Mouse (Mus musculus): ENCODE results near the gene Xrra1. TPM values are rescaled to one million over a fixed set of nuclear protein-coding genes. Genes with fewer than 3 reads are reported as not detected.
A peak's percentile ranks its signal among the peaks of the same experiment; 100 is the strongest.
"Not testable (repeated sequence)": the region's sequence is repeated elsewhere in the genome, so short reads cannot be mapped to it uniquely, and the experiment has no call there.

Gene Xrra1
- polyA plus RNA-seq, 1 experiment, result not detected

DNA sequence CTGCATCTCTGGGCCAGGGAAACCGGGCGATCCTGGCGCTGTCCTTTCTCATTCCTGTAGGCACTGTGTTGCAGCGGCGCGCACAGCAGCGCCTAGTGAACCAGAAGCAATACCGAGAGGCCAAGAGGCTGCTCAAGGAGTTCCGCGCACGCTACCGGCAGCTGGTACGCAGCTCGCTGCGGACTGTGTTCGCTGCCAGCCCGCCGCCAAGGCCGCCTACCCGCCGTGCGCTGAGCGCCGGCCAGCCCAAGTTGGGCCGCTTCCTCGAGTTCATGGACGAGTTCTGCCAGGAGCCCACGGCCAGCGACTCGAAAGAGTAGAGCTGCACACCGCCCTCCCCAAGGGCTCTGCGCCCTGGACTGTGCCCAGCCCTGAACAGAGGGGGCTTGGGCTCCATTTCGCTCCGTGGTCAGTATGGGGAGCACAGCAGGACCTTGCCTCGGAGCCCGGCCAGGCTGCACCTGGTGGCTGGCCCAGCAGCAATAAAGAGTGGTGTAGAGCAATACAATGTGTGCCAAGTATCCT is 58.5 kb downstream of the Xrra1 start:
- 3% methylated on average over 36 of the region's 36 CpGs for WGBS
- Histone ChIP-seq H3K27ac (ENCODE audit: insufficient read depth, low read depth, low read length) (no peak overlapping the region), H3K4me3 (ENCODE audit: insufficient read depth, low read depth, low read length) (peak overlapping the region; percentile 39), H3K4me1 (ENCODE audit: control insufficient read depth, insufficient read depth, low read length) (peaks cover 28% of the 10 kb centered on the region)
- TF ChIP-seq CTCF (IDR thresholded peaks at IDR 0.05; ENCODE audit: insufficient read depth, low read depth, low read length) (no peak), POLR2A (IDR thresholded peaks at IDR 0.05; ENCODE audit: insufficient read depth, low read depth, low read length) (no peak)

DNA sequence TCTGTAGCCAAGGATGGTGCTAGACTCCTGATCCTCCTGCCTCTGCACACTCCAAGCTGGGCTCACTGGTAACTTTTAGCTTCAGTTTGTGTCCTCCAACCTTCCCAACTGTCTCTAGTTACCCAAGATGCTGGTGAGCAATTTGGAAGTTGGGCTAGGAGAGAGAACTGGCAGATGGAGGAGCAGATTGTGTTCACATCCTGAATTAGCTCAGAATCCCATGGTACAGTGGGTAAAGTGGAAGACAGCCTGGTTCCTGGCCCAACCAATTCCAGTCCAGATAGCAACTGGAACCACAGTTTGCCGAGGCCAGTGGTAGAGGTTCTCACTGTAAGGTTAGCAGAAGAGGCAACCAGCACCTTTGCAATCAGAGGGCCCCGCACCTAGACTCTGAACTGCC is 60.2 kb downstream of the Xrra1 start:
- no peak overlapping the region for H3K27ac ChIP-seq (ENCODE audit: insufficient read depth, low read depth, low read length)

DNA sequence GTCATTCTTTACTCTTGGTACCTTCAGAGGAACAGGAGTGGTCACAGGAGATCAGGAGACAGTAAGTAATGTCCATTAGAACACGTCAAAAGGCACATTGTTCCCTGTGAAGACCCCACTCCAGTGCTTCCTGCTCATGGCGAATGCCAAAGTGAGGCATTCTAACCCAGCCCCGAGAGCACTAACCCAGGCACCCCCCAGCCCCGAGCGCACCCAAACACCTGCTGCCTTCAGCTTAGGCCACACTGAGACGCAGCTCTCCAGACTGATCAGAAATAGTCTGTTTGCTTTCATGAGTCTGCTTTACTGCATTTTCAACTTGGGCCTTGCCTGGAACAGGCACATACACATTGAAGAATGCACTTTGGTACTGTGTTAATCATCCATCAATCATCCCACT is 61.1 kb downstream of the Xrra1 start:
- TF ChIP-seq CTCF (IDR thresholded peaks at IDR 0.05; ENCODE audit: insufficient read depth, low read depth, low read length) (no peak), POLR2A (IDR thresholded peaks at IDR 0.05; ENCODE audit: insufficient read depth, low read depth, low read length) (no peak)
- Histone ChIP-seq H3K27ac (ENCODE audit: insufficient read depth, low read depth, low read length) (no peak overlapping the region), H3K4me1 (ENCODE audit: control insufficient read depth, insufficient read depth, low read length) (peaks cover 20% of the 10 kb centered on the region), H3K4me3 (ENCODE audit: insufficient read depth, low read depth, low read length) (no peak overlapping the region)
- 96% methylated on average over 6 of the region's 6 CpGs for WGBS

More for the DNA sequence above, 60.2 kb downstream of the Xrra1 start:
- TF ChIP-seq POLR2A (IDR thresholded peaks at IDR 0.05; ENCODE audit: insufficient read depth, low read depth, low read length) (no peak), CTCF (IDR thresholded peaks at IDR 0.05; ENCODE audit: insufficient read depth, low read depth, low read length) (no peak)
- WGBS, result 100% methylated on average over 2 of the region's 2 CpGs
- Histone ChIP-seq H3K4me1 (ENCODE audit: control insufficient read depth, insufficient read depth, low read length) (peaks cover 20% of the 10 kb centered on the region), H3K4me3 (ENCODE audit: insufficient read depth, low read depth, low read length) (no peak overlapping the region)

DNA sequence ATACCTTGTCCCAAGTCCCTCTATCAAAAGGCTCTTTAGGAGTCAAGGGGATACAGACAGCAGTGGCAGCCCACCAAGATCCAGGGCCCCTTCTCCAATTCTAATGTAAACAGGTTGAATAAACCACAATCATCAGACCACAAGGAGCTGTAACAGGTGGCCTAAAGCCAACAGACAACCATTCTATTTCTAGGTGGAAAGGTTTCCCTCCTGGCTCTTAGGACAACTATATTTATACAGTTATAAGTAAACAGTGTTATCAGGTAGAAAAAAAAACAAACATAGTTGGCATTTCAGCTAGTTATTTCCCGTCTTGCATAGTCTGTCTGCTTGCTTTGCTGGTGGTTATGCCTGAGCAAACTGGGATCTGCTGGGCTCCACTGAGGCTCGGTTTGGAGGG is 61.5 kb downstream of the Xrra1 start:
- WGBS, result 87% methylated on average over 2 of the region's 2 CpGs
- Histone ChIP-seq H3K4me1 (ENCODE audit: control insufficient read depth, insufficient read depth, low read length) (peaks cover 20% of the 10 kb centered on the region), H3K4me3 (ENCODE audit: insufficient read depth, low read depth, low read length) (no peak overlapping the region), H3K27ac (ENCODE audit: insufficient read depth, low read depth, low read length) (no peak overlapping the region)
- no peak for TF ChIP-seq POLR2A (IDR thresholded peaks at IDR 0.05; ENCODE audit: insufficient read depth, low read depth, low read length)
- no peak for TF ChIP-seq CTCF (IDR thresholded peaks at IDR 0.05; ENCODE audit: insufficient read depth, low read depth, low read length)

DNA sequence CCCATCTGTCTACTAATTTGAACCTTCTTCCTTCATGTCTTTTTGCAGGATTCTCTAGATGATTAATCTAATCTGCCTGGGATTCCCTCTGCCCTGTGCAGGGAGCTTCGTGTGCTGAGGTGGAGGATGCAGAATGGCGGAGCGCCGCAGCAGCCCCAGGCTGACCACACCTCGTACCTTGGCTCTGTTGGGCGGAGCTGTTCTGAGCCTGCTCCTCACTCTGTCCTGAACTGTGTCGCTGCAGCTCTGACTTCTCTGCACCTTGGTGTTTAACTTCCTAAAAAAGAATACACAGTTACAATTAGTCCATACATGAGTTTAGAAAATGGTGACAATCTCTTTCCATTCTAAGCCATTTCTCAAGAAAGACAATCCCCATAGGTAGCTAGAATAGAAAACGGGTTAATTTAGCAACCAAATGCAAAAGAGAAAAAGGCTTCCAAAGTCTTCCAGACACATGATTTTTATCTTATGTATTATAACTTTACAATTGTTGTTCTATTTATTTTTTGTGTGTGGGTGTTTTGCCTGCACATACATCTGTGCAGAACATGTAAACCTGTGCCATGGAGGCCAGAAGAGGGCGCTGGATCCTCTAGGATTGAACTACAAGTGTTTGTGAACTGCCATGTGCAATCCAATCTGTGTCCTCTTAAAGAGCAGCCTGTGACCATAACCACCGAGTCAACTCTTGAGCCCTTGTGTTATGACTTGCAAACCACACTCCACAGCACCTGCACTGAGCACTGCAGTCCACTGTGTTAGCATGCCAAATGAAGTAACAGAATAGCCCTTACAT is 68.2 kb downstream of the Xrra1 start:
- H3K27ac ChIP-seq (ENCODE audit: insufficient read depth, low read depth, low read length), result no peak overlapping the region
- no peaks in the 10 kb centered on the region for H3K4me1 ChIP-seq (ENCODE audit: control insufficient read depth, insufficient read depth, low read length)
- 72% methylated on average over 10 of the region's 10 CpGs for WGBS
- TF ChIP-seq POLR2A (IDR thresholded peaks at IDR 0.05; ENCODE audit: insufficient read depth, low read depth, low read length) (no peak), CTCF (IDR thresholded peaks at IDR 0.05; ENCODE audit: insufficient read depth, low read depth, low read length) (no peak)
- no peak overlapping the region for H3K4me3 ChIP-seq (ENCODE audit: insufficient read depth, low read depth, low read length)

DNA sequence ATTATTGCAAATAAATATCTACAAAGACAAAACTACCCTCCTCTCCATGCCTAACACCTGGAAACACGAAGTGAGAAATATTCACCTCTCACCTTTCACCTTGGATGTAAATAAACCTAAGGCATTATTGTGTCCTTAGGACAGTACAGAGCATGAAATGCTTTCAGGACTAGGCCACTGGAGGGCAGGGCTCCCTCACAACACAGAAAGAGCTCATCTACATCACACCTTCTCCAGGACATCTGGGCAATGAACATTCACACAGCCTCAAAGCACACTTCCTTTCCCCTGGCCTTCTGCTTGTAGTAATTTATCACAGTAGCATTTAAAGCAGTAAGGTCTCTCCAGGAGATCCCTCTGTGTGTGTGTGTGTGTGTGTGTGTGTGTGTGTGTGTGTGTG is 76.8 kb downstream of the Xrra1 start:
- 85% methylated on average over 1 of the region's 1 CpGs for WGBS
- Histone ChIP-seq H3K27ac (ENCODE audit: insufficient read depth, low read depth, low read length) (no peak overlapping the region), H3K4me3 (ENCODE audit: insufficient read depth, low read depth, low read length) (no peak overlapping the region), H3K4me1 (ENCODE audit: control insufficient read depth, insufficient read depth, low read length) (no peaks in the 10 kb centered on the region)
- TF ChIP-seq POLR2A (IDR thresholded peaks at IDR 0.05; ENCODE audit: insufficient read depth, low read depth, low read length) (no peak), CTCF (IDR thresholded peaks at IDR 0.05; ENCODE audit: insufficient read depth, low read depth, low read length) (no peak)

DNA sequence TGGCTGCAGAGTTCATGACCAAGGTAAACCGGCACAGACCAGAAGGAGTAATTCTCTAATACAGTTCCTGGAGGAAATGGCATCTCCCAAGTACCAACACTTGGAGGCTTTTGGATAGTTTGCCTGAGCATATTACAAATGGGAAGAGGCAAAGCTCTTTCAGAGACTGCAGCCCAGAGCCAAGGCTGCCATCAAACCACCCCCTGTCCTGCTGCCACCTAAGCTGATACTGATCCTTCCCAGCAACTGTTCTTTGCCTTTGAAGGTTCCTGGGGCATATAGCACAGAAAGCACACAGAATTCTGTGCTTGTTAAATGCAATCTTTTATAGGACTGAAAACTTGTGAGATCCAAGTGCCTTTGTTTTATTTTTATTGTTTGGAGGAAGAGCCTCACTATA is 81.8 kb downstream of the Xrra1 start:
- TF ChIP-seq CTCF (IDR thresholded peaks at IDR 0.05; ENCODE audit: insufficient read depth, low read depth, low read length), result no peak
- Histone ChIP-seq H3K27ac (ENCODE audit: insufficient read depth, low read depth, low read length) (no peak overlapping the region), H3K4me1 (ENCODE audit: control insufficient read depth, insufficient read depth, low read length) (no peaks in the 10 kb centered on the region), H3K4me3 (ENCODE audit: insufficient read depth, low read depth, low read length) (no peak overlapping the region)
- WGBS, result 100% methylated on average over 1 of the region's 1 CpGs

DNA sequence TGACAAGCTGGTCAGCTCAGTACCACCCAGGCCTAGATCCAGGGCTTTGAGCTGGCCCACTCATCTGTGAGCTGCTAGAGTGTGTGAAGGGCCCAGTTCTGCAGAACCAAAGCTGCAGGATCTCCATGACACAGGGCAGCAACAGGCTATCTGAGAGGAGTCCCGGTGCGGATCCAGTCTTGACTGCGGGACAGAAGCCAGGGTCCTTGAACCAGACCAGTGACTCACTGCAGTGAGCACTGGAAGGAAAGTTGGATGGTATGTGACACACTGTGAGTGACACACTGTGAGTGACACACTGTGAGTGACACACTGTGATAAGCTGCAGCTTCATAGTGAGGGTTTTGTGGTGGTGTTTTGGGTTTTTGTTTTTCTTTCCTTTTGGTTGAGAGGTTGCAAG is 85.6 kb downstream of the Xrra1 start:
- Histone ChIP-seq H3K27ac (ENCODE audit: insufficient read depth, low read depth, low read length) (no peak overlapping the region), H3K4me1 (ENCODE audit: control insufficient read depth, insufficient read depth, low read length) (peaks cover 7% of the 10 kb centered on the region; the same call in 1 of the 2 replicates), H3K4me3 (ENCODE audit: insufficient read depth, low read depth, low read length) (no peak overlapping the region)
- TF ChIP-seq POLR2A (IDR thresholded peaks at IDR 0.05; ENCODE audit: insufficient read depth, low read depth, low read length), result no peak
- TF ChIP-seq CTCF (IDR thresholded peaks at IDR 0.05; ENCODE audit: insufficient read depth, low read depth, low read length), result no peak
- WGBS, result 96% methylated on average over 3 of the region's 3 CpGs

DNA sequence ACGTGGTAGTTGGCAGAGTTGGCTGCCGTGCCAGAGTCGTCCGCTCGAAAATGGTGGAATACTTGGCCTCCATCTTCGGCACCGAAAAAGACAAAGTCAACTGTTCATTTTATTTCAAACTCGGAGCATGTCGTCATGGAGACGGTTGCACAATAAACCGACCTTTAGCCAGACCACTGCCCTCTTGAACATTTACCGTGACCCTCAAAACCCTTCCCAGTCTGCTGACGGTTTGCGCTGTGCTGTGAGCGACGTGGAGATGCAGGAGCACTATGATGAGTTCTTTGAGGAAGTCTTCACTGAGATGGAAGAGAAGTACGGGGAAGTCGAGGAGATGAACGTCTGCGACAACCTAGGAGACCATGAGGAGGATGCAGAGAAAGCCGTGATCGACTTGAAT is 86.1 kb downstream of the Xrra1 start:
- not testable (repeated sequence) for H3K4me1 ChIP-seq (ENCODE audit: control insufficient read depth, insufficient read depth, low read length); H3K27ac ChIP-seq (ENCODE audit: insufficient read depth, low read depth, low read length); H3K4me3 ChIP-seq (ENCODE audit: insufficient read depth, low read depth, low read length)
- 96% methylated on average over 22 of the region's 22 CpGs for WGBS
